Mouse (Mus musculus) neural tube, embryonic 14.5 days (tissue): ENCODE results near the gene Tbc1d30. TPM values are rescaled to one million over a fixed set of nuclear protein-coding genes. Genes with fewer than 3 reads are reported as not detected.

ENCODE experiments used
- ATAC-seq: fragments of 200-750 bp; cut with Nextera tagmentation; 2 replicates; pipeline ENCODE4 v1.8.0; 2017; ENCODE audit warnings: low read depth, mild to moderate bottlenecking, moderate TSS enrichment, moderate library complexity
- H3K27ac ChIP-seq: fragments of 300-500 bp; sonication (generic); 2 replicates; pipeline ENCODE4 v1.5.1; 2014; ENCODE audit warnings: low read depth, mild to moderate bottlenecking, control low read depth, low read length, moderate library complexity, mixed read lengths
- H3K27me3 ChIP-seq: fragments of 300-500 bp; sonication (generic); 2 replicates; pipeline ENCODE4 v1.6.1; 2014; ENCODE audit warnings: low read length; ENCODE audit not compliant: control insufficient read depth, insufficient read depth
- H3K36me3 ChIP-seq: fragments of 300-500 bp; sonication (generic); 2 replicates; pipeline ENCODE4 v1.6.1; 2014; ENCODE audit warnings: low read length, mixed read lengths; ENCODE audit not compliant: control insufficient read depth, insufficient read depth
- H3K4me1 ChIP-seq: fragments of 300-500 bp; sonication (generic); 2 replicates; pipeline ENCODE4 v1.6.1; 2014; ENCODE audit warnings: low read length; ENCODE audit not compliant: control insufficient read depth, insufficient read depth
- H3K4me2 ChIP-seq: fragments of 300-500 bp; sonication (generic); 2 replicates; pipeline ENCODE4 v1.6.1; 2014; ENCODE audit warnings: mild to moderate bottlenecking, low read depth, low read length, control low read depth
- H3K4me3 ChIP-seq: fragments of 300-500 bp; sonication (generic); 2 replicates; pipeline ENCODE4 v1.5.1; 2014; ENCODE audit warnings: low read depth, low read length, control low read depth, mixed read lengths
- H3K9ac ChIP-seq: fragments of 300-500 bp; sonication (generic); replicated peaks from 2 replicates; pipeline ENCODE4 v1.6.1; 2014; ENCODE audit warnings: low read depth, mild to moderate bottlenecking, control low read depth, low read length, mixed read lengths
- H3K9me3 ChIP-seq: fragments of 300-500 bp; sonication (generic); 2 replicates; pipeline ENCODE4 v1.6.1; 2016; ENCODE audit warnings: low read length; ENCODE audit not compliant: control insufficient read depth
- WGBS: fragments of 180-500 bp; shearing (Covaris S2); extraction: QIAGEN DNeasy Blood & Tissue Kit; methylation state at CpG from one replicate; pipeline ENCODE4 v1.1.7; 2014; 5-methylcytosine and 5-hydroxymethylcytosine counted together
- polyA plus RNA-seq: library from polyadenylated mRNA; unstranded; fragments of >200 nt; fragmentation: Nextera tagmentation; extraction: Ambion mirVana; gene quantifications from 2 replicates; pipeline ENCODE4 v1.2.1, GENCODE M21; 2014

The Tbc1d30 gene
- polyA plus RNA-seq, 1 experiment from 2014 or later: 31.4 TPM

- Histone ChIP-seq H3K36me3 (peaks cover 27% of the 10 kb centered on the region), H3K4me2 (no peak overlapping the region), H3K4me3 (no peak overlapping the region), H3K27ac (no peak overlapping the region), H3K9ac (no peak overlapping the region), H3K9me3 (no peaks in the 10 kb centered on the region), H3K4me1 (no peaks in the 10 kb centered on the region), H3K27me3 (no peaks in the 10 kb centered on the region)
- ATAC-seq: no peak
- 75% methylated on average over 1 of the region's 1 CpGs for WGBS
Measured at GRCm38 (mm10) chr10:121274964-121275363, 76.1 kb downstream of the Tbc1d30 start.

GRCm38 (mm10) chr10:121271002-121271401, 80.1 kb downstream of the Tbc1d30 start:
- 89% methylated on average over 8 of the region's 8 CpGs for WGBS
- Histone ChIP-seq H3K4me2 (no peak overlapping the region), H3K36me3 (peaks cover 39% of the 10 kb centered on the region), H3K27ac (no peak overlapping the region), H3K9me3 (no peaks in the 10 kb centered on the region), H3K4me3 (no peak overlapping the region), H3K9ac (no peak overlapping the region), H3K4me1 (no peaks in the 10 kb centered on the region), H3K27me3 (no peaks in the 10 kb centered on the region)
- ATAC-seq: no peak

GRCm38 (mm10) chr10:121268771-121269170, 82.3 kb downstream of the Tbc1d30 start:
- no peak for ATAC-seq
- Histone ChIP-seq H3K4me1 (no peaks in the 10 kb centered on the region), H3K9me3 (no peaks in the 10 kb centered on the region), H3K9ac (no peak overlapping the region), H3K27me3 (no peaks in the 10 kb centered on the region), H3K36me3 (peaks cover 36% of the 10 kb centered on the region), H3K27ac (no peak overlapping the region), H3K4me3 (no peak overlapping the region), H3K4me2 (no peak overlapping the region)
- 91% methylated on average over 8 of the region's 8 CpGs for WGBS

GRCm38 (mm10) chr10:121264204-121264575, 86.9 kb downstream of the Tbc1d30 start:
- no peak overlapping the region for H3K4me2 ChIP-seq
- no peak for ATAC-seq
- H3K9ac ChIP-seq: no peak overlapping the region
- no peaks in the 10 kb centered on the region for H3K9me3 ChIP-seq
- peaks cover 25% of the 10 kb centered on the region for H3K36me3 ChIP-seq
- 81% methylated on average over 7 of the region's 7 CpGs for WGBS
- no peak overlapping the region for H3K27ac ChIP-seq
- no peak overlapping the region for H3K4me3 ChIP-seq
- H3K4me1 ChIP-seq: no peaks in the 10 kb centered on the region
- no peaks in the 10 kb centered on the region for H3K27me3 ChIP-seq

GRCm38 (mm10) chr10:121263520-121264203, 87.4 kb downstream of the Tbc1d30 start:
- H3K9me3 ChIP-seq: no peaks in the 10 kb centered on the region
- no peak overlapping the region for H3K4me2 ChIP-seq
- ATAC-seq: no peak
- H3K4me1 ChIP-seq: no peaks in the 10 kb centered on the region
- H3K9ac ChIP-seq: no peak overlapping the region
- H3K27ac ChIP-seq: no peak overlapping the region
- H3K4me3 ChIP-seq: no peak overlapping the region
- H3K27me3 ChIP-seq: no peaks in the 10 kb centered on the region
- peaks cover 25% of the 10 kb centered on the region for H3K36me3 ChIP-seq
- WGBS: 88% methylated on average over 21 of the region's 21 CpGs

- Histone ChIP-seq H3K4me1 (no peaks in the 10 kb centered on the region), H3K36me3 (peaks cover 25% of the 10 kb centered on the region), H3K4me2 (no peak overlapping the region), H3K9ac (no peak overlapping the region), H3K27me3 (no peaks in the 10 kb centered on the region), H3K27ac (no peak overlapping the region), H3K4me3 (no peak overlapping the region), H3K9me3 (no peaks in the 10 kb centered on the region)
- ATAC-seq: no peak
- WGBS: 92% methylated on average over 8 of the region's 8 CpGs
Measured at GRCm38 (mm10) chr10:121262206-121262605, 88.9 kb downstream of the Tbc1d30 start.

GRCm38 (mm10) chr10:121261036-121261592, 90.0 kb downstream of the Tbc1d30 start:
- ATAC-seq: no peak
- 77% methylated on average over 6 of the region's 6 CpGs for WGBS
- Histone ChIP-seq H3K9me3 (no peaks in the 10 kb centered on the region), H3K9ac (no peak overlapping the region), H3K4me3 (no peak overlapping the region), H3K36me3 (peaks cover 14% of the 10 kb centered on the region), H3K27ac (no peak overlapping the region), H3K4me1 (no peaks in the 10 kb centered on the region), H3K4me2 (no peak overlapping the region), H3K27me3 (no peaks in the 10 kb centered on the region)

GRCm38 (mm10) chr10:121256115-121256825, 94.8 kb downstream of the Tbc1d30 start:
- H3K27ac ChIP-seq: no peak overlapping the region
- H3K36me3 ChIP-seq: no peaks in the 10 kb centered on the region
- H3K4me1 ChIP-seq: no peaks in the 10 kb centered on the region
- H3K27me3 ChIP-seq: no peaks in the 10 kb centered on the region
- H3K4me3 ChIP-seq: no peak overlapping the region
- WGBS: 25% methylated on average over 17 of the region's 17 CpGs
- ATAC-seq: peak; percentile 75; the same call in 1 of the 2 replicates
- no peaks in the 10 kb centered on the region for H3K9me3 ChIP-seq
- H3K4me2 ChIP-seq: no peak overlapping the region
- no peak overlapping the region for H3K9ac ChIP-seq

GRCm38 (mm10) chr10:121255465-121255864, 95.6 kb downstream of the Tbc1d30 start:
- ATAC-seq: no peak
- Histone ChIP-seq H3K9me3 (no peaks in the 10 kb centered on the region), H3K27ac (no peak overlapping the region), H3K4me3 (no peak overlapping the region), H3K4me2 (no peak overlapping the region), H3K27me3 (no peaks in the 10 kb centered on the region), H3K9ac (no peak overlapping the region), H3K4me1 (no peaks in the 10 kb centered on the region), H3K36me3 (no peaks in the 10 kb centered on the region)
- 91% methylated on average over 5 of the region's 5 CpGs for WGBS
